Comparison of ENCODE assay signal across 17 mouse cellular contexts in the genomic region with DNA sequence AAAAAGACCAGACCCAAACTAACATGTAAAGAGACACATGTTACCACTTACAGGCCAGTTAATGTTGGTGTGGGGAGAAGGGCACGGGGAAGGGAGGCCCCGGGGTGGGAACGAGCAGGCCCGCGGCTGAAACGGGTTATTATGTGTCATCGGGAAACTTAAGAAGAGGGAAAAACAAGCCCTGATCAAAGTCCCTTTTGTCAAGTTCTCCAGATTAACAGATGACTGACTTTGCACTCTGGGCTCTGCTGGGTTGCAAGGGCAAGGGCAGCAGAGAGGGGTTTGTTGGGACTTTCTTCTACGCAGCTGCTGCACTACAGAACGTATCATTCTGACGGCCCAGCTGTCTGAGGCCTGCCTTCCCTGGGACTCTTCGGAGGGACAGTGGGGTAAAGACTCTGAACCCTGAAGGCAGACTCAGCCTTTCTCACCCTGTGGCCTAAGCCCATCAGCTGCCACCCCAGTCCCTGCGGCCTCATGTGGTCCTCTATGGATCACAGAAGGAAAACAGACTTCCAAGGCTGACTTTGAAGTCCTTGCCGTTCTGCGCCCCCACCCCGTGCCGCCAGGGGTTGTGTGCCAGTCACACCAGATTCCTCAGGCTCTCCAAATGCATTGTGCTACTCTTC.
DNase-seq lines count a peak whose midpoint lies in the region; ATAC-seq and TF ChIP-seq lines count a peak whose summit lies in the region.
"Had no signal": no experiment of that assay in that cellular context is flagged by ENCODE, and none has a peak within 500 bp of the region (broad histone marks: within the 10 kb centered on the region; RNA-seq: fewer than 3 reads in every experiment).

No protein-coding gene starts in this region.

- H3K27me3 ChIP-seq in embryonic facial prominence, embryonic 13.5 days = 0 out of 2 replicates have a peak, but pooled peaks cover 4% of the 10 kb centered on the region
- no peaks in the 10 kb centered on the region for H3K27me3 ChIP-seq in kidney, embryonic 14.5 days (ENCODE audit: control insufficient read depth, insufficient read depth, low read length)
- no peaks in the 10 kb centered on the region for H3K27me3 ChIP-seq in limb, embryonic 14.5 days (ENCODE audit: control insufficient read depth, insufficient read depth, low read length)
- H3K27me3 ChIP-seq: CH12.LX; Patski; stomach, embryonic 15.5 days had no signal

- H3K4me1 ChIP-seq in embryonic facial prominence, embryonic 13.5 days = peaks cover 51% of the 10 kb centered on the region
- H3K4me1 ChIP-seq in kidney, embryonic 14.5 days (ENCODE audit: control insufficient read depth, insufficient read depth, low read length) = peaks cover 23% of the 10 kb centered on the region
- H3K4me1 ChIP-seq in limb, embryonic 14.5 days (ENCODE audit: control insufficient read depth, insufficient read depth, low read length) = peaks cover 21% of the 10 kb centered on the region
- H3K4me1 ChIP-seq: stomach, embryonic 15.5 days had no signal

- peak overlapping the region; percentile 1; the same call in 1 of the 2 replicates for H3K4me2 ChIP-seq in embryonic facial prominence, embryonic 13.5 days
- H3K4me2 ChIP-seq in kidney, embryonic 14.5 days (replicated peaks; ENCODE audit: low read depth, low read length) = no peak overlapping the region
- no peak overlapping the region for H3K4me2 ChIP-seq in limb, embryonic 14.5 days (replicated peaks; ENCODE audit: low read depth, low read length, severe bottlenecking)
- H3K4me2 ChIP-seq: forebrain, embryonic 12.5 days; heart, embryonic 13.5 days; hindbrain, embryonic 14.5 days; stomach, embryonic 15.5 days had no signal

- no peak for ATAC-seq in embryonic facial prominence, embryonic 13.5 days (ENCODE audit: insufficient number of reproducible peaks, insufficient read depth, low FRiP score, low TSS enrichment, low read depth)
- 0 out of 2 replicates have a peak, but pooled peaks have one; percentile 29 for ATAC-seq in kidney, embryonic 14.5 days (ENCODE audit: low FRiP score, low TSS enrichment)
- ATAC-seq in limb, embryonic 14.5 days (ENCODE audit: low FRiP score, low read depth) = peak; percentile 82
- ATAC-seq: Patski had no signal

- no peak overlapping the region for H3K4me3 ChIP-seq in embryonic facial prominence, embryonic 13.5 days
- H3K4me3 ChIP-seq in kidney, embryonic 14.5 days (ENCODE audit: low read length) = no peak overlapping the region
- H3K4me3 ChIP-seq in limb, embryonic 14.5 days (replicated peaks; ENCODE audit: low read length) = no peak overlapping the region
- H3K4me3 ChIP-seq: forebrain, embryonic 12.5 days; heart, embryonic 13.5 days; stomach, embryonic 15.5 days had no signal

- intact Hi-C loops in heart, postnatal 10 days (cut with DNase I) = no loop called here

- TF ChIP-seq POLR2A in limb, embryonic 14.5 days (IDR thresholded peaks at IDR 0.05; ENCODE audit: borderline replicate concordance, extremely low read depth, insufficient read depth, insufficient read length) = no peak

- 0 out of 2 replicates have a peak overlapping the region, but pooled peaks have one; percentile 27 for H3K9ac ChIP-seq in embryonic facial prominence, embryonic 13.5 days
- no peak overlapping the region for H3K9ac ChIP-seq in kidney, embryonic 14.5 days (ENCODE audit: low read depth, low read length)
- H3K9ac ChIP-seq in limb, embryonic 14.5 days (ENCODE audit: low read depth, low read length, severe bottlenecking) = no peak overlapping the region; the same call in 1 of the 2 replicates
- H3K9ac ChIP-seq: forebrain, embryonic 12.5 days; heart, embryonic 13.5 days; hindbrain, embryonic 14.5 days; stomach, embryonic 15.5 days had no signal

- H3K36me3 ChIP-seq in embryonic facial prominence, embryonic 13.5 days = no peaks in the 10 kb centered on the region
- no peaks in the 10 kb centered on the region for H3K36me3 ChIP-seq in kidney, embryonic 14.5 days (ENCODE audit: control insufficient read depth, insufficient read depth, low read length)
- no peaks in the 10 kb centered on the region for H3K36me3 ChIP-seq in limb, embryonic 14.5 days (ENCODE audit: control insufficient read depth, insufficient read depth, low read length)
- H3K36me3 ChIP-seq: forebrain, embryonic 12.5 days; heart, embryonic 13.5 days; stomach, embryonic 15.5 days had no signal

- H3K27ac ChIP-seq in embryonic facial prominence, embryonic 13.5 days = peak overlapping the region; percentile 86
- H3K27ac ChIP-seq in kidney, embryonic 14.5 days (ENCODE audit: low read depth, low read length) = no peak overlapping the region
- H3K27ac ChIP-seq in limb, embryonic 14.5 days (replicated peaks; ENCODE audit: low read depth, low read length) = peak overlapping the region; percentile 45; the same call in 1 of the 2 replicates
- H3K27ac ChIP-seq: forebrain, embryonic 12.5 days; heart, embryonic 13.5 days; hindbrain, embryonic 14.5 days; stomach, embryonic 15.5 days had no signal

- H3K9me3 ChIP-seq in embryonic facial prominence, embryonic 13.5 days = peaks cover 6% of the 10 kb centered on the region; the same call in 1 of the 2 replicates
- no peaks in the 10 kb centered on the region for H3K9me3 ChIP-seq in kidney, embryonic 14.5 days (ENCODE audit: control insufficient read depth, low read length)
- H3K9me3 ChIP-seq in limb, embryonic 14.5 days (ENCODE audit: control insufficient read depth, low read length) = no peaks in the 10 kb centered on the region
- H3K9me3 ChIP-seq: forebrain, embryonic 12.5 days; heart, embryonic 13.5 days; stomach, embryonic 15.5 days had no signal

- WGBS in embryonic facial prominence, embryonic 13.5 days = 14% methylated on average over 16 of the region's 16 CpGs
- WGBS in kidney, embryonic 14.5 days = 20% methylated on average over 16 of the region's 16 CpGs
- WGBS in limb, embryonic 14.5 days = 12% methylated on average over 15 of the region's 16 CpGs

- DNase-seq in embryo, embryonic 9.5 days (ENCODE audit: extremely low spot score) = peak; percentile 46
- peak; percentile 30 for DNase-seq in limb, embryonic 14.5 days (ENCODE audit: low spot score)
- DNase-seq in ovary, postnatal 10 days (ENCODE audit: low spot score) = no peak
- DNase-seq in heart, postnatal 10 days = no peak
- no peak for DNase-seq in adrenal gland, adult 8-10 months
- DNase-seq: cerebellum, postnatal 36 days; gastrocnemius, postnatal 10 days; lung, adult 2 months; right cerebral cortex, postnatal 4 days had no signal

Comparison
In these comparisons a context has a peak if more than half of its experiments do, and no peak if none do; other contexts are left out.
1. DNase-seq: peak in embryo, embryonic 9.5 days (single experiment) and limb, embryonic 14.5 days (single experiment); none in ovary, postnatal 10 days (single experiment), heart, postnatal 10 days (0 of 2) and adrenal gland, adult 8-10 months (single experiment).